Mouse (Mus musculus) testis, adult 2 months (tissue): ENCODE data around the gene Ovol2.

ENCODE experiments used
- CTCF ChIP-seq: fragments of 200-500 bp; IDR thresholded peaks from 2 replicates; pipeline ENCODE4 v1.5.1; 2012; ENCODE audit warnings: low read depth, mild to moderate bottlenecking, inconsistent platforms, low read length, moderate library complexity; ENCODE audit not compliant: control insufficient read depth, insufficient read depth, insufficient replicate concordance
- POLR2A ChIP-seq: fragments of 200-500 bp; IDR thresholded peaks from 2 replicates; pipeline ENCODE4 v1.6.1; 2012; ENCODE audit warnings: low read depth, mild to moderate bottlenecking, inconsistent platforms, low read length, moderate library complexity; ENCODE audit not compliant: control insufficient read depth

GRCm38 (mm10) chr2:144381293-144381692, 49.3 kb upstream of the Ovol2 start:
- no peak for TF ChIP-seq POLR2A
- TF ChIP-seq CTCF = no peak
